Mouse (Mus musculus) olfactory bulb, adult 2 months (tissue): ENCODE measurements around the gene Csdc2.

Experiments
- CTCF ChIP-seq: fragments of 200-500 bp; IDR thresholded peaks from 2 replicates; pipeline ENCODE4 v1.5.1; 2012; ENCODE audit warnings: low read depth, mild to moderate bottlenecking, low read length, moderate library complexity; ENCODE audit not compliant: insufficient read depth
- POLR2A ChIP-seq: fragments of 200-500 bp; IDR thresholded peaks from 2 replicates; pipeline ENCODE4 v1.6.1; 2012; ENCODE audit warnings: mild to moderate bottlenecking, low read depth, low read length, moderate library complexity; ENCODE audit not compliant: insufficient read depth

GRCm38 (mm10) chr15:81921255-81921654 lies 15.3 kb upstream of the Csdc2 start:
- TF ChIP-seq POLR2A (no peak), CTCF (no peak)
